Mouse (Mus musculus): ENCODE measurements around the gene Cpa4.

- no peak for TF ChIP-seq EP300 (IDR thresholded peaks at IDR 0.05; ENCODE audit: low read depth)
- no peak for TF ChIP-seq CTCF (IDR thresholded peaks at IDR 0.05; ENCODE audit: low read depth)
These were observed 70.6 kb downstream of the Cpa4 start, which contains the start of gene Cpa1 for GRCm38 (mm10) chr6:30638674-30639268.
